Mouse (Mus musculus): ENCODE results near the gene Magi1.
A peak's percentile ranks its signal among the peaks of the same experiment; 100 is the strongest.

The Magi1 gene

DNA sequence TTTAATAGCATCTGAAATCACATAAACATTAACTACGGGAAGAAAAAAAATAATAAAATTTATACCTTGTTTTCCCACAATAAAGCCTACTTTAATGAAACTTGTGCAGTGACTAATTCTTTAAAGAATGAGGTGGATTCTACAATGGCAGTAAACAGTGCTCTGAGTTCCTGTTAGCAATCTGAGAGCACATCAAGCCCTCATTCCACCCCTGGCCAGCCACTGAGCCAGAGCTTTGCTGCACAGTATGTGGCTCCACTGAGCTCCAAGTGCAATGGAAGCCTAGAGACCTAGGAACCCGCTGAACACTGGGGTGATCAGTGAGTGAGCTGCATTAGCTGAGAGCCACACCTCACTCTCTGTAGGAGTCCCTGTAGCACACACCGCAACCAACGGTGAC is 127.7 kb downstream of the Magi1 start:
- no peak for DNase-seq

DNA sequence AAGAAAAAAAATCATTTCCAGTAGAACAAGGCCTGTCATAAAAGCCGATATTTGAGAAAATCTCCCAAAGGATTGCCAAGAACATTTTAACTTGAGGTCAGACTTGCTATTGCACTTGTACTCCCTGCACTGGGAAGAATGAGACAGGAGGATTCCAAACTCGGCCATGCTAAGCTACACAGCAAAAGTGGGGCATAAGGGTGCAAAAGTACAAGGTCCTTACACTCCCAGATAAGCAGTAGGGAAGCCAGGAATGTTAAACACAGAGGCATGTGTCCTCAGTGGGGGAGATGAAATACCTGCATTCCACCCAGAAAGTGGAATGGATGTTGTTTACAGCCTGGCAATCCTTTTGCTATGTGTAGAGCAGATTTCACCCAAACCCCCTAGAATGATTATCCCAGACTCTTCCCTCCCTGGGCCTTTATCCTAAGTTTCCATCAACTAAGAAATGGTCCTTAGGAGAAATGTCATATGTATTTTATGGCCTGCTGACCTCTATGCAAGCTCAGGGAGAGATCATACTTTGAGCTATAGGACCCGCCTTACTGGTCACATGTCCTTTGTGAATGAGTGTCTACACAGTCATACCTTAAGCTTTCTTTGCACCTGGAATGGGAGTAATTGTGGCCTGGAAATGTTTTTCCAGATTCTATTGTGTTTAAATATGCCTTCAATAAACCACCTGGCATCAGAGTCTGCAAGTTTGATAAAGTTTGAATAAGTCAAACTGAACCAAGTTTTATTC is 128.7 kb downstream of the Magi1 start:
- no peak for DNase-seq

DNA sequence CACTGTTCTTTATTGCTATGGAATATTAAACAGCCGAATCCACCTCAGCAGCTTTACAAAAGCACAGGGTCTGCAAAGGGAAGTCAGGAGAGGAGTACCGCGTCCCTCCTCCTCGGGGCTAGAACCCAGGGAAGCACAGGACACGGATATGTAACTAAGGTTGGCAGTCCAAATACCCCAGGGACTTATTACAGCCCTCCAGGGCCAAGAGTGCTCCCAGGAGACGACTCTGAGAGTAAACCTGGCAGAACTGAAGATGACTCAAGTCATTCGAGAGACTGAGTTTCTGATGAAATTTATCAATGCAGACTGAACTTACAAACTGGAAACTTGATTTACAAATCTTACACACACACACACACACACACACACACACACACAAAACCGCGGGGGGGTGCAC is 130.8 kb downstream of the Magi1 start:
- no peak for DNase-seq

DNA sequence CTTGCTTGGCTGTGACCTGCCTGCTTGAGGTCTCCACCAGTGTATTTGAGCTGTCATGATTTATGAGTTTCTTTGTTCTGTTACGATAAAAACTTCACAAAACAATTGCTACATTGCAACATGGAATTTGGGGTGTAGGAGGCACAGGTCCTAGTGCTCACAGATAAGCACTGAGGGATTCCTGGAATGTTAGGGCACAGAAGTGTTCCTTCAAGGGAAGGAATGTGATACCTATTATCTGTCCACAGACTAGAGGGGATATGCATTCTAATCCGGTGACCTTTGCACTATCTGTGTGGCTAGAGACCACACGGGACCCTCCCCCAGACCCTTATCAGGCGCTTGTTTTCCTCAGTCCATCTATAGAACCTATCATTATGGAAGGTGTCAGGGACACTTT is 132.8 kb downstream of the Magi1 start:
- DNase-seq: no peak

DNA sequence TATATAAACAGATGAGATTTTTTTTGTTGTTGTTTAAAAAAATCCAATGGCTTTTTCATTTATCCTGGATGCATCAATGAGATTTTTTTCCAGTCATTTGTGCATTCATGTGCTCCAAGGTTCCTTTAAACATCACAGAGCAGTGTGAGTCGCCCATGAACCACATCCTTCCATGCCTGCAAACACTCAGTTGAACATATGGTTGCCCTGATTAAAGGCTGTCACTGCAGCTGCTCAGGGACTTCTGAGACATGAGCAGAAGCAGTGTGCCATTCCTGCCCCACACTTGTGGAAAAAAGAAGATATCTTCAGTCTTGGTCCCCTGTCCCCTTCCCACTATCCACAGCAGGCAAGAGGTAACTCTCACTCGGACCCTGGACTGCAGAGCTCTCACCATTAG is 133.9 kb downstream of the Magi1 start:
- DNase-seq: no peak

DNA sequence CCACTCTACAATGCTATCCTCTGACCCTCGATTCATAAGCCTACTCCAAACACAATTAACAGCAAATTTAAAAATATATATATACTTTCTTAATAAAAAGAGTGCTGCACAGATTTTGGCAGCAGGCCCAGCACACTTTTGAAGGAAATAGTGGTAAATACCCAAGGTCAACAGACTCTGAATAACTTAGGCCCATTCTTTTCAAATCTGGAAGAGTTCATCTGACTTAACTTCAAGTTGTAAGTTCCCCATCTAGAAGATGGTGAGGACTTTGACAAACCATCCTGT is 137.6 kb downstream of the Magi1 start:
- peak; percentile 32 for DNase-seq

DNA sequence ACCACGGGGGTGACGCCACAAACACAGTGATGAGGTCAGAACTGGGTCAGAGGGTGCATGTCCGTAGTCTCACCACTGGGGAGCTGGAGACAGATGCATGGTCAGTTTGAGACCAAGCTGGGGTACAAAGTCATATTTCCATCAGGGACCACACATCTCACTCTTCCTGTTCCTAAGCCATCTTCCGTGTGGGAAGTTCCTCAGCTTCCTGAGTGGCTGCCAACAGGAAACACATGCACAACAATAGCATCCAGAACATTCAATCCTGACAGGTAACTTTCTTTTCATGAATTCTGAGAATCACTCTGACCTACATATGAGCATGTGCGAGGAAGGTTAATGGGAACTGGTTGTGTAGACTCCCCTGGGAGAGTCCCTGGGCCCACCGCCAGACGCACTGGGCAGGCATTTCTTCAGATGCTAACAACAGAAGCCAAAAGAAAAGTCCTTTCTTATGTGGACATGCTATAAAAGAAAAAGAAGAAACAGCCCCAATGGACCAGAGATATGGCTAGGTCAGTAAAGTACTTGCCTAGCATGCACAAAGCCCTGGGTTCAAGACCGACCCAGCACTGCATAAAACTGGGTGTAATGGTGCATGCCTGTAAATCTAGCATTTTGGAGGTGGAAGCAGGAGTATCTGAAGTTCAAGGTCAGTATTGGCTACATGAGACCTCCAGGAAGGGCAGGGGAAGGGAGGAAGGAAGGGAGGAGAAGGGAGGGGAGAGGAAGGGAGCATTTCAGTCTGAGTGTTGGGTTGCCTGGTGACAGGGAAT is 138.1 kb downstream of the Magi1 start:
- peak; percentile 87 for DNase-seq

DNA sequence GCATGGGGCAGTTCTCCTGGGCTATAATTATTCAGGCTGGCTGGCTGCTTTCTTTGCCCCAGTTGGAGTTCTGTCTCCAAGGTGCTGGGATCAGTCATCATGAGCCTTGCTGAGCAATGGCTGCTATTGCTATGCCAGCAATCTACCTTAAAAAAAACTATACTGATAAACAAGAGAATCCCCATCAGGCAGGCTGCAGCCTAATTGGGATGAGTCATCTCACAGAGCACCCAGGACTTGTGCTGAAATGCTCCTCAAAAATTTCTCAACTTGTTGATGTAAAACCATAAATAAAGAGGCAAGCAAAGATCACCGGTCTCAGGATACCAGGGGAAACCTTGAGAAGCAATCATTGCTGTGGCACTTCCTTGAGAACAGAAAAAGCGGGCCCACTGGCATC is 141.2 kb downstream of the Magi1 start:
- no peak for DNase-seq

DNA sequence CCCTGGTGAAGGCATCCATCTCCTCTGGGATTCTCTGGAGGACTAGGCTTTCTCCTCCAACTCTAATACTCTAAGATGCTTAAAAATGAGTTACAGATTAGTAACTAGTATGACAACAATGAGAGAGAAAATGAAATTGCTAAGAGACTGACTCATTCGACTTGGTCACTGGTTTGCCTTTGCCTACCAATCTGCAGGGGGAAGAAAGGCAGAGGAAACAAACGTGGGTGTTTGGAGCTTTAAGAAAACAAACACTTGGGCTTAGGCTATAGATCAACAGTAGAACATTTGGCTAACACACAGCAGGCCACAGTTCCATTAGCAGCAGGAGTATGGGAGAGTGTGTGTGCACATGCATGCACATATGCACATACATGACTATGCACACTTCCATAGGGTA is 142.2 kb downstream of the Magi1 start:
- DNase-seq: no peak

DNA sequence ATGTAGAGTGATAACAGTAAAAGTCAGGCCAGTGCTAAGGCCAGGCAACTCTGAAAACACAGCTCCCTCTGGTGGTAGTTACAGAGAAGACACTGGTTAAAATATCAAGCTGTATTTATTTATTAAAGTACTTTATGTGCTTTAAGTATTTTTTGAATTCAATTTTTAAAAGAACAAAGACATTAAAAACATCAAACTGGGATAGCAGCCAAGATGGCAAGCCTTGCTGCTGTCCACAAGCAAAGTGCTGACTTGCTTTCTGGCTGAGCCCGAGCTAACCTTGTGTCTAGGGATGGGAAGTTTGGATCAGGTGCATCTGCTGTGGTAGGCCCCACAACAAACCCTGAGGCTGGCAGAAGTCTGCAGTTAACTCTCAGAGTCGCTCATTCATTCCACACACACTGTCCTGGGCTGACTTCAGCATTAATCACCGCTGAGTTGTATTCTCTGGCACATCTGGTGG is 143.7 kb downstream of the Magi1 start:
- DNase-seq: peak; percentile 54

DNA sequence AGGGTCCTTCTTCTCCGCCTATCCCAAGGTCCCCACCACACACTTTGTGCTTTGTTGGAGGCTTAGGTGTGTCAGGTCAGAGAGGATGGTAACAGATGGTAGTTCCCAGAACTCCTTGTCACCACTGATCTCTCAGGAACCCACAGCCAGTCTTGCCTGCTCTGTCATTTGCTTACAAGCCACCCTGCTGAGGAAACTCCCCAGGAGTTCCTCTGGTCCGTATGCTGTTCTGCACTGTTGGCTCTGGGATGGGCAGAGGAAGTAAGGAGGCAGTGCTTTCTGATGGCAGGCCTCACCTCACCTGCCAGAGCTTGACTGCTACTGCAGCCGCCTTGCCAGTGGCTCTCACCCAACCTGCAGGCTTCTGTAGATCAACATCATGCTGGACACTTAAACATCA is 147.0 kb downstream of the Magi1 start:
- no peak for DNase-seq

DNA sequence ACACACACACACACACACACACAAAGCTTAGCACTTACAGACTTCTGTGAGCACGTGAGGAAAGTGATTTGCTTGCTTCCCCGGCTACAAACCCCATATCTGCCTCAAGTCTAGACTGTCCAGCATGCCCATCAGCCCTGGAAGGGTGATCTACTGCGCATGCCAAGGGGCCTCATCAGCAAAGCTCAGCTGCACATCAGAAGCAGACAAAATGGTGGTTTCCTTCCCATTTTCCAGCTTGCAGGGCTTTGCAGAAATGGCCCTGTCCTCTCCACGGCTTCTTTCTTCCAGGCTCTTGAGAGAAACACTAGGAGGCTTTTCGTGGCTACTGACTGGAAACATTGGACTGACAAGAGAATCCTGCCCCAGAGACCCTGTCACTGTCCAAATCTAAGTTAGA is 149.6 kb downstream of the Magi1 start:
- DNase-seq: no peak

DNA sequence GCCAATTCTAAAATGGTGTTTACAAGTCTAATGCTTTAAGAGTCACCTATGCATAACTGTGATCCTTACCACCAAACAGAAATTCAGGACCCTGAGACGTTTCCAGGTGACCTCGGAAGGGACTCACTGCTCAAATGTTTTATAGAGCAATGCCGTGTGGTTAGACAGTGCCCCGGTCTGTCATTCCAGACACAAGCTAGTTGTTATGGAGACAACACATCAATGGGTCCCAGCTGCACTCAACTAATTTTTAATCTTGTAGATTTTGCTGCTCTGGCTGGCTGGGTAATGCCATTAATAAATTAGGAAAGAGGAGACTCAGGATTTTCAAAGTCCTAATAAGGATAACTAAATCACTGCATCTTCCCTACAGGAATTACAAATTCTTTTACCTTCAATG is 151.7 kb downstream of the Magi1 start:
- DNase-seq: no peak

DNA sequence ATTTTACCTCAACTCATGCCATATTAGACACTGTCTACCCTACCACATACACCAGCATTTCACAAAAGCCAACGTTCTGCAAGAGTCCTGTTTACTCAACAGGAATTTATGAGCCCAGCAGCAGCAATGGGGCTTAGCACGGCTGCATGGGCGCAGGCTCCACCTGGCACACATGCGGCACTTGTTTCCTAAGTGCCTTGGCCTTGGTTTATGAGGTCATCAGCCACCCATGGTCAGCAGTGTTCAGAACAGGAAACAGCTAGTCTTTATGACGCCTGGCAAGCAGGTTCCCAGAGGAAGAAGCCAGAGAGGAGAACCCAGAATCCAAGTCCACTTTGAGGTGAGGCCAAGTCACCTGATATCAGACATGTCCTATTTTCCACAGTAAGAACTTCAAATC is 153.3 kb downstream of the Magi1 start:
- DNase-seq: peak; percentile 21

DNA sequence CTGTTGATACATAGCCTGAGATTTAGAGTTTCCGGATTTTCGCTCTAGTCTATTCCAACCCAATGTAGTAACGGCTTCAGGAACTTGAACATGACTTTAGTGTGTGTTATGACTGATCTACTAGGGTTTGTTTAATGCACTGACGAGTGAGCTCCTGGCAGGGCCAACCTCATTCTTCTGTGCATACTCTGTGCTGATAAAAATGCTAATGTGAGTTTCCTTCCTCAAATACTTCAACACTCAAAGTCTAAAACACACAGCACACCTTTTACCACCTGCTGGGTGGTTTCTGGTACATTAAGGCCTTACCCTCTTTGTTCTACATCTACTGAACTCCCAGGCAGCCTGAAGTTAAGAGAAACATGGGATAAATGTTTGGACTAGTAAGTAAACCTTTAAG is 157.0 kb downstream of the Magi1 start:
- no peak for DNase-seq

DNA sequence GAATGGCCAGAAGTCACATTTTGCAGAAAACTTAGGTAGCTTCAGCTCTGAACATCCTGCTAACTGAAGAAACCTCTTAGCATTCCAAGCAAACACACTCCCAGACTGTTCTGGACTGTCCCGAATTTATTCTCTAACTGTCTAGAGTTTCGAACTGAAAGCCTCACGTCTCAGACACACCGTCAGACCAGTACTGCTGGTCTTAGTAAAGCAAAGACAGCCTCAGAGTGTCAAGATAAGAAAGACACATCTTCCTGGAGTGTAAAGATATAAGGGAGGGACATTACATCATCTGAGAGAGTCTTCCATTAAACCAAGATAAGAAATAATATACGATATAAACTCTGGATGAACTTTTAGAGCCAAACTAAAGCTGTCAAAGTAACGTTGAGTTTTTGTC is 158.6 kb downstream of the Magi1 start:
- DNase-seq: no peak

DNA sequence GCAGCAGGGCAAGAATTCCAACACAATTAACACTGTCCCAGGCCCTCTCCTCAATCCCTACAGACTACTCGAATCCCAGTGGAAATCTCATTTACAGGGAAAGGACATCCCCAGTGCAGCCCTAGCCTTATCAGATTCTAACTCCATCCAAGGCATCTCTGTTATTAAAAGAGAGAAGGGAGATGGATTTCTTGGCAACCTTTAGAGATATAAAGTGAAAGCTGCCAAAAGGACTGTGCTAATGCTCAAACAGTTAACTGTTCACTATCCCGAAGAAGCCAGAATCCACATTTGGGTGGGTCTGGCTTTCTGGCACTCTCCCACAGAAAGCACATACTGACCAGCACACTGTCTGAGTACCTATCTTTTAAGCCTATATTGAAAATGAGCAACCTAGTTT is 159.4 kb downstream of the Magi1 start:
- DNase-seq: no peak

DNA sequence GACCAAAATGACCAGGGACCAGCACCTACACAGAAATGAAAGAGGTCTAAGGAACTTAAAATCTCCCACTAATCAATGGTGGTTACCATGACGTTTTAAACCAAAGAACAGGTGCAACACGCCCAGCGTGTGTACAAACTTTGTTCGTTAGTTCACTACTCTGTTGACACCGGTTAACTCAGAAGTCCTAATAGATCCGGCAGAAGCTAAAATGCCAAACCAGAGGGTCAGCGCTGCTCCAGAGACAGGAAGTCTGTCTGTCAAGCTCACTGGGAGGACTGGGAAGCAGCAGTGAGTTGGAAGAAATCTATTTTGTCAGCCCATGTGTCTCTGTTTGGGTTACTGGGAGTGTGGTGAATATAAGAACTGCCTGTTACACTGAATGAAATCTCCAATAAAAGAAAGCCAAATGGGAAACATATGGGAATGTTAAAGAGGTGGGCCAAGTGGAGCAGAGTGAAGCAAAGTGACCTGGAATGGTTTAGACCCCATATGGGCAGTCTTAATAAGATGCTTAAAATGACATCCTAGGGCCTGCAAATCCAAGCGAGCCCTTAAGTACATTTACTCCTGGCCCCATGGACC is 161.1 kb downstream of the Magi1 start:
- no peak for DNase-seq

DNA sequence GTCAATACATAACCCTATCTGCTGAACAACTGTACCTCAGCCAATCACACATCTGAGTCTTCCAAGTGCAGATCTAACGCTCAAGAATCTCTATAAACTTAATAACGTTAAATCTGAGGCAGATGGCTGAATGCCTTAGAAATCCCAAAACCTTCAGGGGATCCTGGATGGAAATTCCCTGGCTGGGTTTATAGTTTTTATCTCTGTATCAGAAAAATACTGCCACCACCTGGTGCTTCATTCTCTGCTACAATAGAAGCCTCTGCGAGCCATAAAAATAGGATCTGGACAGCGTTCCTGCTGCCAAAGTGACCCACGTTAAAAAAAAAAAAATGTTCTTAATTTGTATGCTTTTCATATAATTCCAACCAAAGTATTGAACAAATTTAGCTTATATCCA is 162.2 kb downstream of the Magi1 start:
- no peak for DNase-seq

DNA sequence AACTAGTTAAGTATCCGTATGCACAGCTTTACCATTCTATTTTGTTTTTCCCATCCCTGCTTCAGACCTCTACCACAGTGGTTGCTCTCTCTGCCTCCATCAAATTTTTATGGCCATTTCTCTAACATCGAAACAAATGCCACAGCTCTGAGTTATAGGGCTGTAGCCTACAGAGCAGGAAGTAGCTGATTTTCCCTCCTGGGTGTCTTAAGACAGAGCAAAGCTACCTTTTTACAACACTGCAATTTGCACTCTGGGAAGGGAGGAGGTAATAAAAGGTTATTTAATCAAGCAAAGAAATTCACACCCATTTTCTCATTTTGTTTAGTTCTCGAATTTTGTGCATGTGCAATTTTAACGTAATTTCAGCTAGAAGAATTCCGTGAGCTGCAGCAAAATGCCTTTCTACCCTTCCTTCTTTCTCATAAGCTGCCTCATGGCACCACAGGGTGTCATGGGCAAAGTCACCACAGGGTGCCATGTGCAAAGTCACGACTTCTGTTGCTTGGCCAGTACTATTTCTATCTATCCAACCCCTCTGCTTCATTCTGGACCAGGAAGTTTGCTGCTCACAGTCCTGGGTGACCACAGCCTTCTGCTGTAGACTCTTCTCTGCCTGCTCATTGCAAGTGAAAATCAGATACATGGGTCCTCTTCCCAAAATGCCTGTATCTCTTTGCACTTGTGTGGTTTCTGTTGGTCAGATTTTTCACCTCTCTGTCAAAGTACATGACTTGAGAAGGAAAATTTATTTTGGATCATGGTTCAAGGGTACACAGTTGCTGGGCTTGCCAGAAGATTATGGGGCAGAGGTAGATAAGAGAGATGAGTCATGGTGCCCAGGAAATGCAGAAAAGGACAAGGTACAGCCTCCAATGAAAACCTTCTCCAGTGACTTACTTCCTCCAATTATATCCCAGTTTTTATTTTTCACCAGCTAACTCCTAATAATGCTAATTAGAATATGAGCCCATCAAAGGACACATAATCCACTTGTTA is 167.0 kb downstream of the Magi1 start:
- DNase-seq: no peak

DNA sequence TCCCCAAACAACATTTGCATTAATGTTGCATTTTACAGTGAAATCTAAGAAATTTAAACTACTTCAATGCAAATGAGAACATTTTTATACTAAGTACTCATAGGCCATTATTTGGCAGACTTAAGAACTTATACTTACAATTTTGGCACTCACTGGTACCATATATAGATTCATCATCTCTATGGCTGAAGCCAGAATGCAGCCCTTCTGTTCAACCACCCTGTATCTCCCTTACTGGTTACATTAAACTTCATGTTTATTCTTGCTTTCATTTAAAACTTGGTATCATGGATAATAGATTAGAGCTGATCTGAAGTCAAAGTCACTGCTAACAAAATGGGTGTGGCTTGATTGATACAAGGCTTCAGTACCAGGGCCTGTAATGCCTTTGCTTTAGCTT is 171.9 kb downstream of the Magi1 start:
- DNase-seq: no peak

DNA sequence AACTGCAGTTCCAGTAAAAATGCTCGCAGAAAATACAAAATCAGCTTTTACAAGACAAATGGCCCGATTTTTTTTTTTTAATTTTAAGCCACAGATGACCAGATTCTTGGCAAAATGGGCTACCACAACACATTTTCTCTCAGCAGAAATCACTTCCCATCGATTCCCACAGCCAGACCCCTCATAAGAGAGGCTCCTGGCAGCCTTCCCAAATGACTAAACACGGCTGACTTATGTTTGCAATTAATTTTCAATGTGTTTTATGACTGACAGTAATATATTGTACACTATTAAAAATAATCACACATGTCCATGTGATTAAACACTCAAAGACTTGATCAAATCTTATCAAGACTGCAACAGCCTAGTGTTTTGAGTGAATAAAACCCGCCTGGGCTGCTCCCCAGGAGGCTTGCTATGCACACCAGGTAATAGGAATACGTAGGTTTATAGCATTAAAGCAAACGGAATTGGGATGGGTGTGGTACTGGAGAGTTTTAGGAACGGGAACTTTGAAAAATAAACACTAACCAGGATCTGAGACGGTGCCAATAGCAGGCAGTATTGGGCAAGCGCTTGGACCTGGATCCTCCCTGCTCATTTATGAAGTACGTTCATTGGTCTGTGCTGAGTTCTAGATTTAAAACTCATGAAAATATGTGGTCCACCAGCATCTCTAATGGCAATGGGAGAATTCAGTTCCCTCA is 176.2 kb downstream of the Magi1 start:
- DNase-seq: peak; percentile 19

Measured in kidney, postnatal 10 days (tissue).